Mouse (Mus musculus) naive thymus-derived CD4-positive, alpha-beta T cell, adult 2 months (primary cell): ENCODE data around the gene Eno2.
A peak's percentile ranks its signal among the peaks of the same experiment; 100 is the strongest.
"Not testable (repeated sequence)": the region's sequence is repeated elsewhere in the genome, so short reads cannot be mapped to it uniquely, and the experiment has no call there.

Experiments
- DNase-seq: peaks from one replicate; pipeline ENCODE4 v3.0.0-alpha.2; 2011; ENCODE audit warnings: low read depth

Eno2 gene

DNA sequence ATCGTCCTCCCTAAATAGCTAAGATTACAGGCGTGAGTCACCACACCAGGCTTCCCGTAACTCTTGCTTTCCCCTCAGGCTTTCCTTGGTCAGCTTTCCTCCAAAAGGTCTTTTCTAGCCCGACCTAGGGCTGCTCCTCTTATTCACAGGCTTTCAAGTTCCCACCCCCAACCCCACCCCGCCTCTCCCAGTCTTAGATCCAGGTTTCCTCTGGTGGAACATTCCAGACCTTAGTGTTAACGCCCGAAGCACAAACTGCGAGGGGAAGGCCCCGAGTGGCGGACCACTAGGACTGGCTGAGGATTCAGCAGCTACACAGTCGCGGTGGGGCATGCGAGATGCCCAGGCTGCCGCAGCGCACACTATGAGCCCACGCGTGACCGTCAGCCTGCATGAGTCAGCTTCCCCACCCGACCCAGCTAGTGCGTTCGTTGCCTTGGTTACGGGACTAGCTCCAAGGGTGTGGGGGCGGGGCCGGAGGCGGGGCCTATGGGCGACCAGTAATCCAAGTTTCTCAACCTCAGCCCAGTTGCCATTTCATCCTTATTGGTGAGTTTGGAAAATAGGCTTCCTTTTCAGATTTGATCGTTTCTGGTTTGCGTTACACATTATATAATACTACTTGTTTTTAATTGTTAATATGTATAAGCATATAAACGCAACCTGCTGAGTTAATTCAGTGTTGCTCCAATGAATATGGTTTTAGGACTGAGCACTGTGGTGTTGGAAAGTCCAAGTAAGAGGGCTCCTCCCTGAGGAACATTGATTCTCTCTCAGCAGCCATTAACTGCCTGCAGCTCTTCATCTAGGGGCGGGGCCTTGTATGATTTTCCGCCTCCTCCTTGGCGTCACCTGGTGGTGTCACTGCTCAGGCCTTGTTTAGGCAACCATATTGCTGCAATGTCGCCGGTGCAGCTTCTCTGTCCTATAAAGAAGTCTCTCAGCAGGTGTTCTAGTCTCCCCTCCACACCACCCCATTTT, 36.2 kb upstream of the Eno2 start:
- peak; percentile 82 for DNase-seq

DNA sequence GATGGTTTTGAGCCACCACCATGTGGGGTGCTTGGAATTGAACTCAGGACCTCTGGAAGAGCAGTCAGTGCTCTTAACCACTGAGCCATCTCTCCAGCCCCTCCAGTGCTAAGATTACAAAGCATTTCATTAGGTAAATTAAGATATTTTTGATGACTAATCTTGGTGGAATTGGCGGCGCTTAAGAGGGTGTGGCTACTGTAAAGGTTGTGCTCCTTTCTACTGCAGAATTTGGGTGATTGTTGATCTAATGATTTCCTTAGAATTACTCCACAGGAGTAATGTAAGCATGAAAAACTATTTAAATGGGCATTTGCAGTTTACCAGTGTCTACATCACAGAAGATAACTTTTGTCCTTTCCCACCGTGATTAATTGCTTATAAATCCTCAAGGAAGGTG, 34.9 kb upstream of the Eno2 start:
- DNase-seq: no peak

DNA sequence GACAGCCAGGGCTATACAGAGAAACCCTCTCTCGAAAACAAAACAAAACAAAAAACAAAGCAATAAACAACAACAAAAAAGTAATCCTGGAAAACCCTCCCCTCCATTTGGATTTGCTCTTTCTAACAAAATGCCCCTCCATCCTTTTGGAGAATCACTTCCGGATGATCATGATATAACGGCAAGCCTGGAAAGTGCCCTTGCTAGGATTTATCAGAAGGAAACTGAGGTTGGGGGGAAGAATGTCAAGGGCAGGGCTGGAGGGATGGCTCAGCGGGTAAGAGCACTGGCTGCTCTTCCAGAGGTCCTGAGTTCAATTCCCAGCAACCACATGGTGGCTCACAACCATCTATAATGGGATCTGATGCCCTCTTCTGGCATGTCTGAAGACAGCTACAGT, 34.2 kb upstream of the Eno2 start:
- DNase-seq: not testable (repeated sequence)

DNA sequence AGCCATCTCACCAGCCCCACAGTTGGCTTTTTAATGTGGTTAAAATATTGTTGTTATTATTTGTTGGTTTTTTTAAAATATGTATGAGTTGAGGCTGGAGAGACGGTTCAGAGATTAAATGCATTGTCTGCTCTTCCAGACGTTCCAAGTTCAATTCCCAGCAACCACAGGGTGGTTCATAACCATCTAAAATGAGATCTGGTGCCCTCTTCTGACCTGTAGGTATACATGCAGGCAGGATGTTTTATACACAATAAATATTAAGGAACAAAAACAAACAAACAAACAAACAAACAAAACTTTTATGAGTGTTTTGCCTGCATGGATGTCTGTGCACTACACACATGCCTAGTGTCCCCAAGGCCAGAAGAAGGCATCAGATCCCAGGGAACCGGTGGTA, 33.6 kb upstream of the Eno2 start:
- DNase-seq: no peak

DNA sequence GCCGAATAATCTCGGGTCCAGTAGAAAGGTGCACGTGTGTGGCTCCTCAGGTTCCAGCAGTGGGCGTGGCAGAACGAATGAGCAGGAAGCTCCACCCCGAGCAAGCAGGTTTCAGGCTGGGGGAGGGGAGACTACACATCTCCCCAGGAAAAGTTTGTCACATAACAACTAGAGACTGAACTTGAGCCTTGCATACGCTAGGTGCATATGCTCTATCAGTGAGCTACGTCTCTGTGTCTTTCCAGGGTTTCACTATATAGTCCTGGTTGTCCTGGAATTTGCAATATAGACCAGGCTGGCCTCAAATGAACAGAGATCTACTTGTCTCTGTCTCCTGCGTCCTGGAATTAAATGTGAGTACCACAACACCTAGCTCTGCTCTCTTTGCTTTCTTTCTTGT, 32.9 kb upstream of the Eno2 start:
- peak; percentile 47 for DNase-seq

DNA sequence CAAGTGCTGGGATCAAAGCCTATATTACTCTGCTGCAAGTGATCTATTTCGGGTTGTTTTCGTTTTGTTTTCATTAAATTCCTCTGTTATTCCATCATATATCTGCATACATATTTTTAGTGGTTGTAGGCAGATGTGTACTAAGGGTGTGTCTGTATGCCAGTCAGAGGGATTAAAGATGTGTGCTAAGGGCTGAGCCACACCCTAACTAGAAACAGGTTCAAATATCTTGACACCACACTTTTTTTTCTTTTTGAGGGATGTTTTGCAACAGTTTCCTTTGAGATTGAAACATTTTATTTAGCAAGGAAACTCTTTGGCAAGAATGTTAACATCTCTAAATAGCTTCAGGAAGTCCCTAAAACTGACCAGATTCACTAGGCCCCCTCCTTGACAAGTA, 26.7 kb upstream of the Eno2 start:
- no peak for DNase-seq

DNA sequence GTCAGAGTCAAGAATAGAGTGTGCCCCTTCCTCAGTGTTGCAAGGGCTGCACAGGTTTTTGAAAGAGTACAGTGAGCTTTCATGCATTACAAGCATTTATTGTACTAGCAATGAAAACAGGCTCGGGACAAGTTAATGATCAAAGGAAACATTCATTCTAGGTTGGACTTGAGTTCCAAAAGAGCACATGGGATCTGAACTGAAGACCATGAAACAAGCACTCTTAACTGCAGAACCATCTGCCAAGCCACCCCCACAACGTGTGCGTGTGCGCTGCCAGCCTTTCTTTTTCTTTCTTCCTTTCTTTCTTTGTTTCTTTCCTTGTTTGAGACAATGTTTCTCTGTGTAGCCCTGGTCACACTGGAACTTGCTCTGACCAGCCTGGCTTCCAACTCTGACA, 26.3 kb upstream of the Eno2 start:
- no peak for DNase-seq

DNA sequence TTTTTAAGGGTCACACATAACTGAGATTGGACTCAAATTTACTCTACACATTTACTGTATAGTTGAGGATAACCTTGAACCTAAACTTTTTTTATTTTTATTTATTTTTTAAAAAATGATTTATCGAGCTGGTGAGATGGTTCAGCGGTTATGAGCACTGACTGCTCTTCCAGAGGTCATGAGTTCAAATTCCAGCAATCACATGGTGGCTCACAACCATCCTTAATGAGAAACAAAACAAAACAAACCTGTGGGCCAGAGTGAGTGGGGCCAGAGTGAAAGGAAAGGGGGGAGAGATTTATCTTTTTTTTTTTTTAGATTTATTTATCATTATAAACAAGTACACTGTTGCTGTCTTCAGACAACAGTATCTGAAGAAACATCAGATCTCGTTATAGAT, 22.4 kb upstream of the Eno2 start:
- DNase-seq: no peak

DNA sequence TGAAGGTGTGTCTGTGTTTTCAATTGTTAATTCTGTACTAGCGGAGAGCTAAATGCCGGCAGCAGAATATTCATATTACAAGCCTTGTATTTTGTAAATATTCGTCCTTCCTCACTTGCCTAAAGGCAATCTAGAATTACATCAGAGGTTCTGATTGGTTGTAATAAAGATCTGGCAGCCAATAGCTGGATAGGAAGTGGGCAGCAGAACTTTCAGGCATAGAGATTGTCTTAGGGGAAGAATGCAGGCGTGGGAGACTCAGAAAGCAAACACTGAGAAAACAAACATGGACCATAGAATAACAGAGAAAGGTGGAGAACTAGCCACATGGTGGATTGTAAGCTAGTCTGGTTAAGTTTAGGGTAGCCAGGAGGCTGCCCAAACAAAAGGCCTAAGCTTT, 20.6 kb upstream of the Eno2 start:
- DNase-seq: no peak

DNA sequence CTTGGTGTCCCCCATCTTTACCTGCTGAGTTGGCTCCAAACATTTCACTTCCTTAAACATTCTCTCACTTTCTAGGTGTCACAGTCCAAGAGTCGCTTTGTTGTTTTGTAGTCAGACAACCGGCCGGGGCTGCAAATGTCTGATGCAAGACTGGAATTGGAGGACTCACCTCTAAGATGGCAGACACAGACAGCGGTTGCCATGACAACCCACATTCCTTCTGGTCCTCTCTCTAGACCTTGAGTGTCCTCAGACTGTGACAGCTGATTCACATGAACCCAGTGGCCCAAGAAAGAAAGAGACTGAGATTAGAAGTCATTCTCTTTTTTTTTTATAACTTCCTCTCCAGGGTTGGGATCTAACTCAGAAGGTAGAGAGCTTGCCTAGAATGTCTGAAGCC, 20.0 kb upstream of the Eno2 start:
- no peak for DNase-seq

DNA sequence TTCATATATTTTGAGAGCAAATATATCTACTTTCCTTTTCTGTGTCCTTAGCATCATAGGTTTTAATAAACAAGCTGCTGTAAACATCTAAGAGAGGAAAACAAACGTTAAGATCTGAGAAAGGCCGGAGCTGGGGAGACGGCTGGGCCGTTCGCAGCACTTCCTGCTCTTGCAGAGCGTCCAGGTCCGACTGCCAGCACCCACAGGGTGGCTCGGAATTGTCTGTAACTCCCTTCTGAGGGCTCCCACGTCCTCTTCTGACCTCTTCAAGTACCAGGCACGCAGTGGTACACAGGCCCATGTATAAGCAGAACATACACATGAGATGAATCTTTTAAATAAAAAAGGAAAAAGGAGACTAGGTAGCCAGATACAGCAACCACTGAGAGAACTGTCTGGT, 18.2 kb upstream of the Eno2 start:
- no peak for DNase-seq

DNA sequence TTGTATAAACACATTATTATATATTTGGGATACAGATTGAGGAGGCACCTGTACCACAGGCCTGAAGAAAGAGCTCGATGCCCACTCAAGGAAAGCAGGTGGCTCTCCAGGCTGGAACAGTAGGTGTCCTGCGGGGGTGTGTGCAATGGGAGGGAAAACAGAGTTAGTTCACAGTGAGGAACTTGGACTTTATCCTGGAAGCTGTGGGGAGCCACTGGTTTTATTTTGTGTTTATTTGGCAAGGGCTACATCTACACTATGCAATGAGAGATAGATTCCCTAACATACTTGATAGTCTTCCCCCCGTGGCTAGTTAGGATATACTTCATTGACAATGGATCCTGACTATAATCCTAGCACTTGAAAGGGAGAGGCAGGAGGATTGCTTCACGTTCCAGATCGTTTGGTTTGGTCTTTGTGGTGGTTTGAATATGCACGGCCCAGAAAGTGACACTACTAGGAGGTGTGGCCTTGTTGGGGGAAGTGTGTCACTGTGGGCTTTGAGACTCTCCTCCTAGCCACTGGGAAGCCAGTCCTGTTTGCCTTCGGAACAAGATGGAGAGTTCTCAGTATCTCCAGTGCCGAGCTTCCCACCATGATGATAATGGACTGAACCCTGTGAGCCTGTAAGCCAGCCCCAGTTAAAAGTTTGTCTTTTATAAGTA, 17.4 kb upstream of the Eno2 start:
- no peak for DNase-seq

DNA sequence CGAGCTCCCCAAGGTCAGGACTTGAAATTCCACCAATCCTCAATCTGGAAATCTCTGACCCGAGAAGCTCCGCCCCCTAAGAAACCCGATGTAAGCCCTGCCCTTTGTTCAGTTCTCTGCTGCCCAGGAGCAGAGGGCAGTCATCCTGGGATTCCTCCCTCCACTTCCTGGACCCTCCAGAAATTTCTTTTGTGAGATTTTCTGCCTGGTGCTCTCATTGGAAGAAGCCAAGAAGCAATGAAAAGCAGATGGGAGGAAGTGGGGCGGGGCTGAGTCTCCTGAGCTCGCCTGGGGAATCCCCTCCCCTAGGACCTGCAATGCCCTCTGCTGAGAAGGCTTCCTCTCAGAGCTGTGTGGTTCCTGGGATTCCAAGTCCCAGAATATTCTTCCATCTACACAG, 13.0 kb upstream of the Eno2 start:
- peak; percentile 71 for DNase-seq

DNA sequence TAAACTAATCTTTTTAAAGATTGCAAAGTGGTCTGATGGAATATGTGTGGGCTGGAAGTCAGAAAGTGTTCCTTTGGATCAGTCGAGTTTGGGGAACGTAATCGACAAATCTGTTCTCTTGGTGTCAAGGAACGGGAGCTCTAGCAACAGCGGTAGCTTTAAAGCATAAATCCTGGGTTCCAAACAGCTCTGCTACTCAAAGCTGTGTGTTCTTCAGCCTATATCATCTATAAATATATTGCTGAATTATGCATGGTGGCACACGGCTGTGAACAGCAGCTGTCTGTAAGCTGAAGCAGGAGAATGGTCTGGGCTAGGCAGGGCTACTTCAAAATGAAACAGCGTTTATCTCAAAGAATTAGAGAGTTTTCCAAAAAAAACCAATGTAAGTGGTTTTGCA, 11.4 kb upstream of the Eno2 start:
- no peak for DNase-seq

DNA sequence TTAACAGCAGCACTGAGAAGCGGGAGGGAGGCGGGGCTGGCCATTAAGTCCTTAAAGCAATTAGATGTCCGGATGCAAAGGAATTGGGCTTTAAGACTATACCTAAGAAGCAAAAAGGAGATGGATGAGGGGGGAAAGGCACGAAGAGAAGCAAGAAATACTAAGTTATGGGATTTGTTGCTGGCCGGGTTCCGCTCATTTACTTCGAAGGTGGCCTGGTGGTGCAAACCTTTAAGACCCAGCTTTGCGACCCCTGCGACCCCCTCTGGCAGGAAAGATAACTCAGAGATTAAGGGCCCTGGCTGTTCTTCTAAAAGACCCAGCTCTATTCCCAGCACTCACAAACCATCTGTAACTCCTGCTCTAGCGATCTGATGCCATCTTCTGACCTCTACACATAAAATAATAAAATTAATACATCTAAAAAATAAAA, 10.5 kb upstream of the Eno2 start:
- no peak for DNase-seq

DNA sequence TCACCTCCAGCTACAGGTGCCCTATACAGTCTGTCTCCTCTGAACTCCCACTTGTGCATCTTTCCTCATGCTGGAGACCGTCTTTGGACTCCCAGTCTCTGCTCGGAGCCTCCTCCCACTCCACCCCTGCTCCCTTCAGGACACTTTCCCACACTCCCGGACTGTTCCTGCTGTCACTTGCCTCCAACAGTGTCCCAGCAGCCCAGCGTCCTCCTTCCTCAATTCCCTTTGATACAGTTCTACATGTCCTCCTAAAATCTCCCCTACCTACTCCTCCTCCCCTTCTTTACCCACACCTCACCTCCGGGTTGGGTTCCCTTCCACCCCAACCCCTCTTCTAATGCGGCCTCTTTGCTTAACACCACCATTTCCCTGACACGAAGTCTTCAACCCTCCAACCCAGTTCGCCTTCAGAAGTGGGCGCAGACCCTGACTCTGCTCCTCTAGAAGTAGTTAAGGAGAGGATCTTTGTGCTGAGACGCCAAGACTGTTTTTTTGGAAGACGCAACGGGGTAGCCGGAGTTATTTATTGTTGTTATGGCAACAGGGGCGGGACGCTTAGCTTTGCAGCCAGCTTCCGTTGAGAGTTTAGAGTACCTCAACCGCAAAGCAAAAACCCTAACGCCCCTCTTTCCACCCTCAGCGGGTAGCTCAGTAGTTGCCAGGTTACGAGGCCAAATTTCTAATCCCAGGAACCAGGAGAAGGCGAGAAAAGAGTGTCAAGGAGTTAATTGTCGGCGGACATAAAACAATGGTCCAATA, 9.9 kb upstream of the Eno2 start, which contains the start of gene Lrrc23:
TSS of gene Lrrc23 (minus strand) at position 506 of the 762 bp plus-strand sequence.
- DNase-seq: peak; percentile 93

DNA sequence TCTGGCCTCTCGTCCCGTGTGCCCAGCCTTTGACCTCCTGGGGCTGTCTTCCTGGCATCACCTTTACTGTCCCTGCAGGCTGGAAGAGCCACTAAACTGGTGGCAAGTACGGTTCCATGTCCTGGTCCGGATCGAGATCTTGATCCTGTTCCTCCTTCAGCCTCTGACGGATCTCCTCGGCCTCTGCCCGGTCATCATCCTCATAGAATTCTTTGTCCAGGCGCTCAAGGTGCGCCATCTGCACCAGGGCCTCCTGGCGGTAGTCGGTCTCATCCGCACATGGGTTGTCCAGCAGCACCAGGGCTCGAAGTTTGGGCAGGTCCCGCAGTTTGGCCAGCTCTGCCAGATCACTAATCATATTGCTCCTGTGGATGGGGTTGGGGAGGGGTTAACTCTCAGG, 1.0 kb upstream of the Eno2 start:
- DNase-seq: no peak

DNA sequence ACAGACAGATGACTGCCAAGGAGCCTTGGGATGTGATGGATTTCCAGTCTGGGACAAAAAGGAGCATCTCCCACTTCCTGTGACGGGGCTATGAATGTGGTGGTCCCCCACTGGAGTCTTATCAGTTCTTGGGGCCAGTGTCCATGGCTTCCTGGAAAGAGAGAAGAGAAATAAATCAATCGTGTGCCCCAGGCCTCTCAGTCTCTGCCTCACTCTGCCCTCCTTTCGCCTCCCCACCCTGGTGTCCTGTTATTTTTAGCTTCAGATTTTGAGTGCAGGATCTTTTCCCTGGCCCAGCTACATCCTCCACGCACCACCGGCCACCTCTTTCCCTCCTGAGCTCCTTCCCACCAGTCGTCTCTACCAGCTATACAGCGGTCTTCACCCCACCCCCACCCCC, 540 bp upstream of the Eno2 start:
- DNase-seq: no peak

DNA sequence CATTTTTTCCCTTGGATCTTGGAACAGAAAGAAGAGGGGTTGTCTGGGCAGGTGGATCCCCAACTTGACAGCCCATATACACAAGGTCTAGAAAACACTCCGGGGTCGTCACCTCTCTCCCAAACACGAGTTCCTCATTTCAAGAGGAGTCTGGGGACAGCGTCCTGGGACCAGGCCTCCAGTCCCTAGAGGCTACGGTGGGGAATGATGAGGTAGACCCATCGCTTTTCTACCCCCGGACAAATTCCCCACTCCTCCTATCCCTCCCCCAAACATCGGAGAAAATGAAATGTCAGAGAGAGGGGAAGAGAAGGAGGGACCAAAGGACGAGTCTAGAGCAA, 799 bp downstream of the Eno2 start:
- no peak for DNase-seq

DNA sequence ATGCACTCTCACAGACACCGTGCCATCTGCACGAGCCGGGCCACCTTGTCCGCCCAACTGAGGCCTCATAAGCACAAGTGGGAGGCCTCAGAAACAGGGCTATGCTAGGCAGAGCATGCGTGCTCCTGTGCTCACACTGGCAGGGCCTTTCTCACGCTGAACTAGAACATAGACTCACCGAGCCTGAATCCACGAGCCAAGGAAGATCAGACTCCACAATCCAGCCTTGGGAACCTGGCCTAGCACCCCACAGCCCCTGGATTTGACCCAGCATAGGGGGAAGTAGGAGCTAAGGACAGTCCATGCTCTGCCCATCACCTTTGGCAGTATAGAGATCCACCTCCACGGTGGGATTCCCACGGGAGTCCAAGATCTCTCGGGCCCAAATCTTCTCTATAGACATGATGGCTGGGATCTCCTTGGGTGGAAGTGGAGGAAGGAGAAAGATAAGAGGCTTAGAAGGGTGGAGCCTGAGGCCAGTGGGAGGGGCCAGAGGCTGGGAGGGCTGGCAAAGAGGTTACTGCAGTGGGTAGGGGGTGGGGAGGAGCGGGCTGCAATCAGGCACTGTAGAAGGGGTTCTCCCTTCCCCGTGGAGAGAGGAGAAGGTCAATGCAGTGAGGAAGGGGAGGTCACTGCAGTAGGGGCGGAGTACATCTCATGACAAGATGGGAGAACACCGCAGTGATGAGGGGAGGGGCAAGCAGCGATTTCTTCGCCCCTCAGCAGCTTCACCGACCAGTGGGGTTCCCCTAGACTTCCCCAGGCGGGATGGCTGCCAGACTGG, 1.4 kb downstream of the Eno2 start:
- DNase-seq: no peak

DNA sequence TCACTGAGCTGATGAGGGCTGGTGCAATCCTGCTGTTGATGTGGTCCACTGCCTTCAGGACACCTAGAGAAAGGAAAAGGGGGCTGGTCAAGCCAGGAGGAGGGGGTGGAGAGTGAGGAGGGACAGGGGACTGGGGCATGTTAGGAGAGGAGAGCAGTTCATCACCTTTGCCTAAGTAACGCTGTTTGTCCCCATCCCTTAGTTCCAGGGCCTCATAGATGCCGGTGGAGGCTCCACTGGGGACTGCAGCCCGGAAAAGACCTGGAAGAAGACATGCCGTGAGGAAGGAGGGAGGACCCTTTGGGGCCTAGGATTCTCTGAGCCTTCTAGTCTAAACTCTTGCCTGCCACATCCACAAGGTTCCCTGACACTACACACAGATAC, 1.9 kb downstream of the Eno2 start:
- no peak for DNase-seq

DNA sequence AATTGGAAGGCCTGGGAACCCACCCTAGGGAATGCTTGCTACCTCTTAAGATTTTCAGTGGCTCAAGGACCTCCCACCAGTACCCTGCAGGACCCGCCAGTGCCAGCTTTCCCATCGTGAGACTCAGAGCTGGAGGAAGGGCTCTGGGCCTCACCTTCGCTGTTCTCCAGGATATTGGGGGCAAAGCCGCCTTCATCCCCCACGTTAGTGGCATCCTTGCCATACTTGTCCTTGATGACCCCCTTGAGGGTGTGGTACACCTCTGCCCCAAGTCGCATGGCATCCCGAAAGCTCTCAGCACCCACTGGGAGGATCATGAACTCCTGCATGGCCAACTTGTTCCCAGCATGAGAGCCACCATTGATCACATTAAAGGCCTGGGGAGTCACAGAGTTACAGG, 3.5 kb downstream of the Eno2 start:
- DNase-seq: no peak
